Mouse (Mus musculus): ENCODE results near the gene Grik3.

GRCm38 (mm10) chr4:125703310-125703690 is 212.8 kb downstream of the Grik3 start:
- no peak for TF ChIP-seq CTCF (IDR thresholded peaks at IDR 0.05; ENCODE audit: borderline replicate concordance, insufficient read depth, low read length)
- no peak for TF ChIP-seq POLR2A (IDR thresholded peaks at IDR 0.05; ENCODE audit: low read depth, low read length)

Data from embryonic fibroblast, embryonic 13.5 days (primary cell).